Mouse (Mus musculus) forebrain, embryonic 14.5 days (tissue): Measurements from ENCODE around the gene Ddhd1. TPM values are rescaled to one million over a fixed set of nuclear protein-coding genes. Genes with fewer than 3 reads are reported as not detected.

Experiments used
- ATAC-seq: fragments of 200-750 bp; cut with Nextera tagmentation; 2 replicates; pipeline ENCODE4 v1.8.0; 2017; ENCODE audit warnings: mild to moderate bottlenecking, moderate library complexity
- DNase-seq: peaks from one replicate; pipeline ENCODE4 v3.0.0-alpha.2; 2015; ENCODE audit warnings: low spot score
- H3K27ac ChIP-seq: fragments of 300-500 bp; sonication (generic); 2 replicates; pipeline ENCODE4 v1.5.1; 2014; ENCODE audit warnings: low read depth, mild to moderate bottlenecking, control low read depth, low read length, moderate library complexity
- H3K27me3 ChIP-seq: fragments of 300-500 bp; sonication (generic); replicated peaks from 2 replicates; pipeline ENCODE4 v1.6.1; 2014; ENCODE audit warnings: low read length, control low read depth, mixed read lengths; ENCODE audit not compliant: control insufficient read depth, insufficient read depth
- H3K36me3 ChIP-seq: fragments of 300-500 bp; sonication (generic); 2 replicates; pipeline ENCODE4 v1.6.1; 2014; ENCODE audit warnings: low read length, control low read depth; ENCODE audit not compliant: control insufficient read depth, insufficient read depth
- H3K4me1 ChIP-seq: fragments of 300-500 bp; sonication (generic); 2 replicates; pipeline ENCODE4 v1.6.1; 2014; ENCODE audit warnings: antibody characterized with exemption, low read length, control low read depth; ENCODE audit not compliant: control insufficient read depth, insufficient read depth
- H3K4me2 ChIP-seq: fragments of 300-500 bp; sonication (generic); 2 replicates; pipeline ENCODE4 v1.6.1; 2014; ENCODE audit warnings: mild to moderate bottlenecking, control low read depth, low read length
- H3K4me3 ChIP-seq: fragments of 300-500 bp; sonication (generic); 2 replicates; pipeline ENCODE4 v1.5.1; 2014; ENCODE audit warnings: low read depth, low read length, control low read depth
- H3K9ac ChIP-seq: fragments of 300-500 bp; sonication (generic); 2 replicates; pipeline ENCODE4 v1.6.1; 2014; ENCODE audit warnings: mild to moderate bottlenecking, low read length, control low read depth, moderate library complexity
- H3K9me3 ChIP-seq: fragments of 300-500 bp; sonication (generic); replicated peaks from 2 replicates; pipeline ENCODE4 v1.6.1; 2016; ENCODE audit warnings: low read length, control low read depth, mixed read lengths; ENCODE audit not compliant: control insufficient read depth
- WGBS: fragments of 180-500 bp; shearing (Covaris S2); extraction: QIAGEN DNeasy Blood & Tissue Kit; methylation state at CpG from one replicate; pipeline ENCODE4 v1.1.7; 2014; 5-methylcytosine and 5-hydroxymethylcytosine counted together
- polyA plus RNA-seq: library from polyadenylated mRNA; unstranded; fragments of >200 nt; fragmentation: Nextera tagmentation; extraction: Ambion mirVana; gene quantifications from 2 replicates; pipeline ENCODE4 v1.2.1, GENCODE M21; 2014

The Ddhd1 gene
- polyA plus RNA-seq, 1 experiment from 2014 or later: 15.5 TPM

- Histone ChIP-seq H3K4me1 (peaks cover 30% of the 10 kb centered on the region), H3K4me2 (no peak overlapping the region), H3K27ac (no peak overlapping the region), H3K36me3 (no peaks in the 10 kb centered on the region), H3K9ac (no peak overlapping the region), H3K27me3 (no peaks in the 10 kb centered on the region), H3K4me3 (no peak overlapping the region), H3K9me3 (no peaks in the 10 kb centered on the region)
- ATAC-seq (peak; percentile 32; the same call in 1 of the 2 replicates), DNase-seq (peak; percentile 6)
- 30% methylated on average over 11 of the region's 11 CpGs for WGBS
Observed at GRCm38 (mm10) chr14:45648999-45649818, 8.7 kb downstream of the Ddhd1 start.

DNA sequence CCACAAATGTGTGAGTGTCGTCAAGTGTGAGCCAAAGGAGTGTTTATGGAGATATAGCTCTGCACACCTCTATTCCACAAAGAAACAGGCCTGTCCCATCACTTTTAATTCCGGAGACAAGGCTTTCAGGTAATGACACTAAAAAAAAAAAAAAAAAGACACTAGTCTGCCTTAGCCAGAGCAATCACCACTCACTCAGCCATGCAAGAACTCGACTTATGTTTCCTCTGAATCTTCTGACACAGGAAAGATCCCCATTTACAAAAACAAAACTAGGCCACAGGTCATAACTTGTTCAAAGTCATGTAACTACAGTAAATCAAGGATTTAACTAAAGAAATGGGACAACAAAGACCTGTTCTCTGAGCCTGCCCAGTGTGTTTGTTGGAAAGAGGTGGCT is 9.8 kb downstream of the Ddhd1 start:
- H3K9ac ChIP-seq: no peak overlapping the region
- H3K4me2 ChIP-seq: no peak overlapping the region
- H3K27me3 ChIP-seq: no peaks in the 10 kb centered on the region
- WGBS: 92% methylated on average over 3 of the region's 3 CpGs
- no peaks in the 10 kb centered on the region for H3K9me3 ChIP-seq
- H3K4me3 ChIP-seq: no peak overlapping the region
- DNase-seq (no peak), ATAC-seq (no peak)
- H3K4me1 ChIP-seq: peaks cover 33% of the 10 kb centered on the region
- no peaks in the 10 kb centered on the region for H3K36me3 ChIP-seq
- 0 out of 2 replicates have a peak overlapping the region, but pooled peaks have one; percentile 21 for H3K27ac ChIP-seq

DNA sequence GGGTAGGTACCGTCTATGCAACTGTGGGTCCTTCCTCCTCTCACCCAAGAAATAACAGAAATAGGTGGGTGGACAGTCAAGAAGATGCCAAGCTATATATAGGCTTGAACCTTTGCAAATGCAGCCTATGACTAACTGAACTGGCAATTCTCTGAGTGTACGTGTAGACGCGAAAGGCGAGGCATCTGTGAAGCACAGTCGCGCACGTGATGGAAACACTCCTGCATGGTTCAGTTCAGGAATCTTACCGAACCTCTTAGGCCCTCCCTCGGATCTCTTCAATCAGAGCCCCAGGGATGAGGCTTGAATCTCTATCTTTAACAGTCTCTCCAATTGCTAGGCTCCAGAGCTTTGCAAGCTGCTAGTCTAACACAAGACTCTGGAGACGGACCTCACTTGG is 10.3 kb downstream of the Ddhd1 start:
- Histone ChIP-seq H3K9ac (no peak overlapping the region), H3K36me3 (no peaks in the 10 kb centered on the region), H3K4me3 (no peak overlapping the region), H3K27ac (no peak overlapping the region), H3K4me2 (no peak overlapping the region), H3K27me3 (no peaks in the 10 kb centered on the region), H3K4me1 (peaks cover 33% of the 10 kb centered on the region), H3K9me3 (no peaks in the 10 kb centered on the region)
- no peak for ATAC-seq
- no peak for DNase-seq
- 94% methylated on average over 11 of the region's 11 CpGs for WGBS

GRCm38 (mm10) chr14:45647175-45647574 is 10.8 kb downstream of the Ddhd1 start:
- H3K36me3 ChIP-seq: no peaks in the 10 kb centered on the region
- no peak overlapping the region for H3K27ac ChIP-seq
- peaks cover 33% of the 10 kb centered on the region for H3K4me1 ChIP-seq
- H3K9ac ChIP-seq: no peak overlapping the region
- H3K4me2 ChIP-seq: no peak overlapping the region
- no peak overlapping the region for H3K4me3 ChIP-seq
- ATAC-seq (no peak), DNase-seq (no peak)
- H3K27me3 ChIP-seq: no peaks in the 10 kb centered on the region
- no peaks in the 10 kb centered on the region for H3K9me3 ChIP-seq
- WGBS: 86% methylated on average over 7 of the region's 7 CpGs

- ATAC-seq (no peak), DNase-seq (peak; percentile 35)
- no peak overlapping the region for H3K4me3 ChIP-seq
- no peaks in the 10 kb centered on the region for H3K27me3 ChIP-seq
- H3K4me1 ChIP-seq: peaks cover 33% of the 10 kb centered on the region
- H3K9me3 ChIP-seq: no peaks in the 10 kb centered on the region
- 0 out of 2 replicates have a peak overlapping the region, but pooled peaks have one; percentile 74 for H3K27ac ChIP-seq
- no peak overlapping the region for H3K9ac ChIP-seq
- H3K4me2 ChIP-seq: peak overlapping the region; percentile 43; the same call in 1 of the 2 replicates
- H3K36me3 ChIP-seq: no peaks in the 10 kb centered on the region
- WGBS: 32% methylated on average over 1 of the region's 1 CpGs
Observed at GRCm38 (mm10) chr14:45644786-45645185, 13.2 kb downstream of the Ddhd1 start.

- Histone ChIP-seq H3K9me3 (no peaks in the 10 kb centered on the region), H3K4me1 (peaks cover 32% of the 10 kb centered on the region), H3K27me3 (no peaks in the 10 kb centered on the region), H3K27ac (peak overlapping the region; percentile 74; the same call in 1 of the 2 replicates), H3K4me2 (peak overlapping the region; percentile 43), H3K36me3 (no peaks in the 10 kb centered on the region), H3K4me3 (no peak overlapping the region), H3K9ac (no peak overlapping the region)
- 23% methylated on average over 7 of the region's 7 CpGs for WGBS
- DNase-seq: peak; percentile 33
- peak; percentile 13; the same call in 1 of the 2 replicates for ATAC-seq
Observed at GRCm38 (mm10) chr14:45644202-45644601, 13.7 kb downstream of the Ddhd1 start.

GRCm38 (mm10) chr14:45643461-45643860 is 14.5 kb downstream of the Ddhd1 start:
- Histone ChIP-seq H3K4me1 (peaks cover 25% of the 10 kb centered on the region), H3K36me3 (no peaks in the 10 kb centered on the region), H3K27ac (peak overlapping the region; percentile 74; the same call in 1 of the 2 replicates), H3K27me3 (no peaks in the 10 kb centered on the region), H3K4me2 (peak overlapping the region; percentile 43), H3K9ac (no peak overlapping the region), H3K4me3 (no peak overlapping the region), H3K9me3 (no peaks in the 10 kb centered on the region)
- peak; percentile 88 for ATAC-seq
- 5% methylated on average over 3 of the region's 3 CpGs for WGBS
- peak; percentile 88 for DNase-seq

GRCm38 (mm10) chr14:45642795-45643194 is 15.1 kb downstream of the Ddhd1 start:
- peak; percentile 58 for DNase-seq
- H3K9ac ChIP-seq: no peak overlapping the region
- H3K9me3 ChIP-seq: no peaks in the 10 kb centered on the region
- H3K4me2 ChIP-seq: no peak overlapping the region
- no peak overlapping the region for H3K4me3 ChIP-seq
- peaks cover 24% of the 10 kb centered on the region for H3K4me1 ChIP-seq
- no peaks in the 10 kb centered on the region for H3K27me3 ChIP-seq
- WGBS: 40% methylated on average over 5 of the region's 5 CpGs
- ATAC-seq: peak; percentile 63
- no peak overlapping the region for H3K27ac ChIP-seq
- no peaks in the 10 kb centered on the region for H3K36me3 ChIP-seq

- H3K36me3 ChIP-seq: no peaks in the 10 kb centered on the region
- no peak overlapping the region for H3K4me2 ChIP-seq
- WGBS: 63% methylated on average over 9 of the region's 9 CpGs
- H3K27ac ChIP-seq: peak overlapping the region; percentile 44; the same call in 1 of the 2 replicates
- H3K9me3 ChIP-seq: no peaks in the 10 kb centered on the region
- H3K27me3 ChIP-seq: no peaks in the 10 kb centered on the region
- H3K4me3 ChIP-seq: no peak overlapping the region
- ATAC-seq (no peak), DNase-seq (no peak)
- H3K9ac ChIP-seq: no peak overlapping the region
- peaks cover 24% of the 10 kb centered on the region for H3K4me1 ChIP-seq
Observed at GRCm38 (mm10) chr14:45642217-45642616, 15.7 kb downstream of the Ddhd1 start.
